Mouse (Mus musculus) ZHBTc4 (cell line): ENCODE data around the gene Stpg3.
"Not testable (repeated sequence)": the region's sequence is repeated elsewhere in the genome, so short reads cannot be mapped to it uniquely, and the experiment has no call there.

ENCODE experiments used
- DNase-seq: peaks from one replicate; pipeline ENCODE4 v3.0.0-alpha.2; 2011; ENCODE audit warnings: low read depth, low spot score

The Stpg3 gene

GRCm38 (mm10) chr2:25214444-25214843 is at the start of gene Stpg3:
Stpg3 (minus strand) TSS chr2:25214637.
- no peak for DNase-seq

- no peak for DNase-seq
Measured at GRCm38 (mm10) chr2:25263623-25264285, 49.3 kb upstream of the Stpg3 start.

- DNase-seq: peak; percentile 80
Measured at GRCm38 (mm10) chr2:25262795-25263622, 48.6 kb upstream of the Stpg3 start.

- peak; percentile 98 for DNase-seq
Measured at GRCm38 (mm10) chr2:25262291-25262767, 47.9 kb upstream of the Stpg3 start, which contains the start of gene Tprn. Tprn (plus strand) TSS chr2:25262618.

GRCm38 (mm10) chr2:25261870-25262269 is 47.4 kb upstream of the Stpg3 start:
- DNase-seq: no peak

GRCm38 (mm10) chr2:25258887-25259286 is 44.5 kb upstream of the Stpg3 start:
- peak; percentile 78 for DNase-seq

GRCm38 (mm10) chr2:25257250-25257649 is 42.8 kb upstream of the Stpg3 start:
- DNase-seq: not testable (repeated sequence)

GRCm38 (mm10) chr2:25256443-25257109 is 42.1 kb upstream of the Stpg3 start:
- DNase-seq: peak; percentile 89

- peak; percentile 95 for DNase-seq
Measured at GRCm38 (mm10) chr2:25255284-25255779, 40.9 kb upstream of the Stpg3 start, which contains the start of gene Tmem203. Tmem203 (plus strand) TSS chr2:25255439.

GRCm38 (mm10) chr2:25252331-25252730 is 37.9 kb upstream of the Stpg3 start:
- DNase-seq: peak; percentile 59

- no peak for DNase-seq
Measured at GRCm38 (mm10) chr2:25246183-25247072, 32.0 kb upstream of the Stpg3 start, which contains the start of gene AL732309.1. AL732309.1 (minus strand) TSS chr2:25246863.

GRCm38 (mm10) chr2:25244144-25244543 is 29.7 kb upstream of the Stpg3 start:
- no peak for DNase-seq

- DNase-seq: no peak
Measured at GRCm38 (mm10) chr2:25243342-25243741, 28.9 kb upstream of the Stpg3 start.

- peak; percentile 52 for DNase-seq
Measured at GRCm38 (mm10) chr2:25242101-25242506, 27.7 kb upstream of the Stpg3 start, which contains the start of the genes Rnf208 and Cysrt1. Rnf208 (plus strand) TSS chr2:25242255. Cysrt1 (minus strand) TSS chr2:25242452.

- DNase-seq: peak; percentile 74
Measured at GRCm38 (mm10) chr2:25241438-25241775, 27.0 kb upstream of the Stpg3 start.

- DNase-seq: peak; percentile 98
Measured at GRCm38 (mm10) chr2:25240723-25241437, 26.4 kb upstream of the Stpg3 start.

- DNase-seq: no peak
Measured at GRCm38 (mm10) chr2:25240310-25240709, 25.9 kb upstream of the Stpg3 start.

GRCm38 (mm10) chr2:25239766-25240165 is 25.3 kb upstream of the Stpg3 start:
- no peak for DNase-seq

GRCm38 (mm10) chr2:25238106-25238505 is 23.7 kb upstream of the Stpg3 start:
- no peak for DNase-seq

- DNase-seq: no peak
Measured at GRCm38 (mm10) chr2:25237522-25237921, 23.1 kb upstream of the Stpg3 start.
